Mouse (Mus musculus): ENCODE data around the gene Sphk1. TPM values are rescaled to one million over a fixed set of nuclear protein-coding genes. Genes with fewer than 3 reads are reported as not detected.

Gene Sphk1
- 9.2 and 9.5 TPM in 2 replicates for polyA plus RNA-seq (2012; rRNA removed)

DNA sequence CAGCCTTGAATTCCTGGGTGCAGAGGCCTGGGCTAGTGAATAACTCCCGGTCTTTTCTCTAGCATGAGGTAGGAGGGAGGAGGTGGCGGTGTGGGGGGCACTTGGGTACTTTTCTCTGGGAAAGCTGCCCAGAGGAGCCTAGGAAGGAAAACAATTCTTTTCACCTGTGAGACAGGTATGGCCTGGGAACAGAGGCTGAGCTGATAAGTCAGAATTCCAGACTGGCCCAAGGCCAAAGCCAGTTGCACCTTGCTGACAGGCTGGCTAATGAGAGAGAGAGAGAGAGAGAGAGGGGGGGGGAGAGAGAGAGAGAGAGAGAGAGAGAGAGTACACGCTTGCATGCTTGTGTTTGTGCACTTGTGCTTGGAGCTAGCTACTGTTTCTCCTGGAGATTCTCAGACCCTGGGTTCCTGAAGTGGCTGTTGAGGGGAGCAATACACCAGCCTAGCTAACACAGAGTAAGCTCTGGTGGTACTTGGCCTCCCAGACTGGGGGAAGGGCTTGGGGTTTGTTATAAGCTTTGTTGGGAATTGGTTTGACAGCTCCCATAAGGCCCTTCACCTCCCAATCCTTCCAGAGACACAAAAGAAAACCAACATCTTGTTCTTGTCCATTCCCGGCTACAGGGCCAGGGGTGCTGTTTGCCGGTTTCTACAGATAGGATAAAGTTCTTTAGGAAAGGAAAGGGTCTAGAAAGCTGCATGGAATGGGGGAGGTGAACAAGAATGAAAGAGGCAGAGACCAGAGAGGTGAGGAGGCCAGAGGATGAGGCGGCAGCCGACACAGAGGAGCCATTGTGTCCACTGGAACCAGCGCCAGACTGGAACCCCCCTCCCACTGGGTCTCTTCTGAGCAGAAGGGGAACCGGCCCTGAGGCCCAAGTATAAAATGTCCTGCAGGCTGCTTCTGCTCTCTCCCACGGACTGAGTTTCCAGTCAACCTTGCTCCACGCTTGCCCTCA is at the start of gene Sphk1:
Sphk1 (plus strand) TSS at position 739 of the 961 bp plus-strand sequence.

DNA sequence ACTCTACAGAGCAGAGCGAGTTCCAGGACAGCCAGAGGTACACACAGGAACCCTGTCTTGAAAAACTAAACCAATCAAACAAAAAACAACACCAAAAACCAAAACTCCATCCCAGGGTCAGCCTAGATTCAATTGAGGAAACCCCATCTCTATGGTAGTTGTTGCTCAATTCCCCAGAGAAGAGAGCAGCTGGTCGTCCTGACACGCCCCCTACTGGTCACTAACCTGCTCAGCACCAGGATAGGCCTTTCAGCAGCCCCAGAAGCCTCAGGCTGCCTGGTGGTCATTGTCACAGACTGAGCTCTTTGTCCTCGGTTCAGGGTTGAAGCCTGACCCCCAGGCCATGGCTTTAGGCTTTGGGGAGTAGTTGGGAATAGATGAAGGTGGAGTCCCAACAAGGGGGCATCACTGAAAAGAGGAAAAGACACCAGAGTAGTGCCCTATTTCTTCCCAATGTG is 36.9 kb upstream of the Sphk1 start, which contains the start of gene Prpsap1:
Prpsap1 (minus strand) TSS at position 408 of the 458 bp plus-strand sequence.

DNA sequence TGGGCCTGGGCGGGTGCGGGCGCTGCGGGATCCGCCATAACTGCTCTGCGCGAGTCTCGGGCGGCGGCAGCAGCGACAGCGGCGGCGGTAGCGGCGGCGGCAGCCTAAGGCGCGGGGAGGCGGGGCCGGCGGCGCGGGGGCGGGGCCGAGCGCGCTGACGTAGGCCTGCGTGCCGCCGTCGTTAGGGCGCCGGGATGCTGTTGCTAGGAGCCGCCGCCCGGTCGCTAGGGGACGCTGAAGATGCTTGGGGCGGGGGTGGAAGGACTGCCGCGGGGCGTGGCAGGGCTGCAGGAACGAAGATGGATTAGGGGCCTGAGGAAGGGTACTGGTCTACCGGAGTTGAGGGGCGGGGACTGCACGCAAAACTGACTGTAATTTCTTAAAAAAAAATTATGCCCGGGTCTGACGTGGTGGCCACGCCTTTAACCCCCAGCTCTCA is 50.7 kb downstream of the Sphk1 start, which contains the start of gene Ube2o:
Ube2o (minus strand) TSS at position 72 of the 439 bp plus-strand sequence.

Other genes starting within 250 kb of the Sphk1 start
- gene Galr2, start 250.0 kb upstream of the Sphk1 start, polyA plus RNA-seq (2012; rRNA removed) = 6.3 and 13.7 TPM in 2 replicates
- 28.0 and 29.4 TPM in 2 replicates for gene Exoc7, start 223.7 kb upstream of the Sphk1 start, polyA plus RNA-seq (2012; rRNA removed)
- 0.79 and 1.2 TPM in 2 replicates for gene Foxj1, start 195.5 kb upstream of the Sphk1 start, polyA plus RNA-seq (2012; rRNA removed)
- gene Rnf157, start 117.9 kb upstream of the Sphk1 start, polyA plus RNA-seq (2012; rRNA removed) = 3.1 and 5.1 TPM in 2 replicates
- 217 and 367 TPM in 2 replicates for gene Ubald2, start 96.8 kb upstream of the Sphk1 start, polyA plus RNA-seq (2012; rRNA removed)
- gene Qrich2, start 64.7 kb upstream of the Sphk1 start, polyA plus RNA-seq (2012; rRNA removed) = 0.07 and 0.08 TPM in 2 replicates
- 170 and 195 TPM in 2 replicates for gene Prpsap1, start 36.7 kb upstream of the Sphk1 start, polyA plus RNA-seq (2012; rRNA removed)
- 12.1 and 13.3 TPM in 2 replicates for gene Ube2o, start 50.5 kb downstream of the Sphk1 start, polyA plus RNA-seq (2012; rRNA removed)
- not detected in 2 replicates for gene Aanat, start 55.5 kb downstream of the Sphk1 start, polyA plus RNA-seq (2012; rRNA removed)
- 38.9 and 40.1 TPM in 2 replicates for gene Rhbdf2, start 96.1 kb downstream of the Sphk1 start, polyA plus RNA-seq (2012; rRNA removed)
- 0.60 and 0.79 TPM in 2 replicates for gene Prcd, start 122.6 kb downstream of the Sphk1 start, polyA plus RNA-seq (2012; rRNA removed)
- 43.5 and 44.8 TPM in 2 replicates for gene Cygb, start 123.4 kb downstream of the Sphk1 start, polyA plus RNA-seq (2012; rRNA removed)
- 11.4 TPM in 1 of 2 replicates, not detected in the other for gene St6galnac1, start 244.6 kb downstream of the Sphk1 start, polyA plus RNA-seq (2012; rRNA removed)